Mouse (Mus musculus) v-Abl transformed pro-B cells (cell line): ENCODE measurements at regions not wholly inside any gene's neighbourhood (a gene's known extent, or its start where the extent isn't known, plus 50 kb on each side); places are given as distances from the start of the nearest gene placed in this dataset.

Source experiments
- in situ Hi-C, 2 experiments: fragments of 400-800 bp; cut with MboI; formaldehyde crosslinking; loops; one replicate each; pipeline ENCODE4 v1.15.1; 2025; ENCODE audit not compliant: unreplicated experiment in 2 of 2

- in situ Hi-C loops = no loop called here
Measured at GRCm38 (mm10) chr4:142496605-142497004, 257.4 kb upstream of the Kazn start.

- in situ Hi-C loops = no loop called here
Measured at GRCm38 (mm10) chr4:142492926-142493492, 253.8 kb upstream of the Kazn start.

GRCm38 (mm10) chr4:142485784-142486423 is 246.7 kb upstream of the Kazn start:
- in situ Hi-C loops = no loop called here

- in situ Hi-C loops = no loop called here
Measured at GRCm38 (mm10) chr4:142475632-142476031, 236.4 kb upstream of the Kazn start.

GRCm38 (mm10) chr4:142474626-142475025 is 235.4 kb upstream of the Kazn start:
- in situ Hi-C loops = no loop called here

- in situ Hi-C loops = no loop called here
Measured at GRCm38 (mm10) chr4:142474018-142474417, 234.8 kb upstream of the Kazn start.

GRCm38 (mm10) chr4:142473284-142473683 is 234.1 kb upstream of the Kazn start:
- in situ Hi-C loops = no loop called here

GRCm38 (mm10) chr4:142472332-142472731 is 233.1 kb upstream of the Kazn start:
- in situ Hi-C loops = no loop called here

- in situ Hi-C loops = no loop called here
Measured at GRCm38 (mm10) chr4:142470784-142471183, 231.6 kb upstream of the Kazn start.

GRCm38 (mm10) chr4:142467920-142468319 is 228.7 kb upstream of the Kazn start:
- in situ Hi-C loops = no loop called here

- in situ Hi-C loops = no loop called here
Measured at GRCm38 (mm10) chr4:142465226-142465625, 226.0 kb upstream of the Kazn start.

GRCm38 (mm10) chr4:142464066-142464465 is 224.9 kb upstream of the Kazn start:
- in situ Hi-C loops = no loop called here

GRCm38 (mm10) chr4:142460468-142461086 is 221.4 kb upstream of the Kazn start:
- in situ Hi-C loops = no loop called here

GRCm38 (mm10) chr4:142452614-142453013 is 213.4 kb upstream of the Kazn start:
- in situ Hi-C loops = no loop called here

GRCm38 (mm10) chr4:142450884-142451283 is 211.7 kb upstream of the Kazn start:
- in situ Hi-C loops = no loop called here

- in situ Hi-C loops = no loop called here
Measured at GRCm38 (mm10) chr4:142449713-142450112, 210.5 kb upstream of the Kazn start.

- in situ Hi-C loops = no loop called here
Measured at GRCm38 (mm10) chr4:142449198-142449702, 210.0 kb upstream of the Kazn start.

- in situ Hi-C loops = no loop called here
Measured at GRCm38 (mm10) chr4:142447529-142447928, 208.3 kb upstream of the Kazn start.

- in situ Hi-C loops = no loop called here
Measured at GRCm38 (mm10) chr4:142441045-142441444, 201.8 kb upstream of the Kazn start.

GRCm38 (mm10) chr4:142439450-142440183 is 200.4 kb upstream of the Kazn start:
- in situ Hi-C loops = no loop called here

GRCm38 (mm10) chr4:142424596-142424995 is 185.4 kb upstream of the Kazn start:
- in situ Hi-C loops = no loop called here
